Mouse (Mus musculus): Measurements from ENCODE around the gene Mrps21.

GRCm38 (mm10) chr3:95879063-95879462, 7.7 kb upstream of the Mrps21 start:
- no peak for TF ChIP-seq CTCF (IDR thresholded peaks at IDR 0.05; ENCODE audit: low read depth)
- TF ChIP-seq EP300 (optimal IDR thresholded peaks at IDR 0.05), result no peak

Measured in stomach, postnatal 0 days (tissue).